Mouse (Mus musculus) urinary bladder, postnatal 25 days (tissue): ENCODE results near the gene Drc3.

Experiments
- DNase-seq: peaks from one replicate; pipeline ENCODE4 v3.0.0; 2022; ENCODE audit warnings: low spot score

The Drc3 gene

GRCm38 (mm10) chr11:60338291-60338690 is 14.8 kb upstream of the Drc3 start:
- DNase-seq, result no peak

GRCm38 (mm10) chr11:60339361-60339760 is 13.8 kb upstream of the Drc3 start:
- DNase-seq, result no peak

GRCm38 (mm10) chr11:60345868-60346267 is 7.3 kb upstream of the Drc3 start:
- DNase-seq, result no peak

- DNase-seq, result no peak
Observed at GRCm38 (mm10) chr11:60346537-60346936, 6.6 kb upstream of the Drc3 start.

GRCm38 (mm10) chr11:60351388-60351787 is 1.7 kb upstream of the Drc3 start:
- DNase-seq, result no peak

GRCm38 (mm10) chr11:60351925-60352371 is 1.2 kb upstream of the Drc3 start:
- DNase-seq, result no peak

GRCm38 (mm10) chr11:60355952-60356351 is 2.8 kb downstream of the Drc3 start:
- no peak for DNase-seq

- no peak for DNase-seq
Observed at GRCm38 (mm10) chr11:60357116-60357515, 4.0 kb downstream of the Drc3 start.

- DNase-seq, result no peak
Observed at GRCm38 (mm10) chr11:60358548-60358947, 5.4 kb downstream of the Drc3 start.

- no peak for DNase-seq
Observed at GRCm38 (mm10) chr11:60359138-60359537, 6.0 kb downstream of the Drc3 start.

GRCm38 (mm10) chr11:60359936-60360335 is 6.8 kb downstream of the Drc3 start:
- no peak for DNase-seq

- DNase-seq, result no peak
Observed at GRCm38 (mm10) chr11:60360631-60361201, 7.6 kb downstream of the Drc3 start.

GRCm38 (mm10) chr11:60366239-60367019 is 13.3 kb downstream of the Drc3 start:
- DNase-seq, result no peak

- DNase-seq, result no peak
Observed at GRCm38 (mm10) chr11:60367256-60367655, 14.1 kb downstream of the Drc3 start.

- no peak for DNase-seq
Observed at GRCm38 (mm10) chr11:60368909-60369308, 15.8 kb downstream of the Drc3 start.

- no peak for DNase-seq
Observed at GRCm38 (mm10) chr11:60369448-60369847, 16.3 kb downstream of the Drc3 start.

GRCm38 (mm10) chr11:60370431-60370830 is 17.3 kb downstream of the Drc3 start:
- no peak for DNase-seq

- DNase-seq, result no peak
Observed at GRCm38 (mm10) chr11:60374481-60374880, 21.4 kb downstream of the Drc3 start.

GRCm38 (mm10) chr11:60383518-60383917 is 30.4 kb downstream of the Drc3 start:
- no peak for DNase-seq

- DNase-seq, result no peak
Observed at GRCm38 (mm10) chr11:60384762-60385421, 31.8 kb downstream of the Drc3 start.

GRCm38 (mm10) chr11:60385946-60386345 is 32.8 kb downstream of the Drc3 start:
- DNase-seq, result no peak

GRCm38 (mm10) chr11:60387944-60388343 is 34.8 kb downstream of the Drc3 start:
- DNase-seq, result no peak

- DNase-seq, result no peak
Observed at GRCm38 (mm10) chr11:60391346-60391745, 38.2 kb downstream of the Drc3 start.
